ENCODE assay signal across 8 mouse cellular contexts in genomic region chr1:191328019-191328441, GRCm38 (mm10). TPM values are rescaled to one million over a fixed set of nuclear protein-coding genes. Genes with fewer than 3 reads are reported as not detected.
DNase-seq lines count a peak whose midpoint lies in the region; ATAC-seq and TF ChIP-seq lines count a peak whose summit lies in the region.

No protein-coding gene starts in this region.

- H3K9me3 ChIP-seq in lung, embryonic 14.5 days (ENCODE audit: low read depth, low read length) = no peaks in the 10 kb centered on the region
- H3K9me3 ChIP-seq in kidney, postnatal 0 days (replicated peaks; ENCODE audit: low read length) = no peaks in the 10 kb centered on the region
- no peaks in the 10 kb centered on the region for H3K9me3 ChIP-seq in neural tube, embryonic 15.5 days (replicated peaks)

- H3K9ac ChIP-seq in lung, embryonic 14.5 days = no peak overlapping the region
- H3K9ac ChIP-seq in kidney, postnatal 0 days (ENCODE audit: low read depth, low read length) = no peak overlapping the region
- 0 out of 2 replicates have a peak overlapping the region, but pooled peaks have one; percentile 17 for H3K9ac ChIP-seq in neural tube, embryonic 15.5 days (replicated peaks)

- no peak for ATAC-seq in lung, embryonic 14.5 days (ENCODE audit: insufficient read depth)
- ATAC-seq in kidney, postnatal 0 days (replicated peaks; ENCODE audit: low FRiP score, low read depth) = peak; percentile 81
- no peak for ATAC-seq in neural tube, embryonic 15.5 days (ENCODE audit: low FRiP score)

- peaks cover 20% of the 10 kb centered on the region; the same call in 1 of the 2 replicates for H3K36me3 ChIP-seq in lung, embryonic 14.5 days (ENCODE audit: insufficient read depth)
- H3K36me3 ChIP-seq in kidney, postnatal 0 days (ENCODE audit: insufficient read depth, low read length) = no peaks in the 10 kb centered on the region; the same call in 1 of the 2 replicates
- H3K36me3 ChIP-seq in neural tube, embryonic 15.5 days = peaks cover 3% of the 10 kb centered on the region; the same call in 1 of the 2 replicates

- TF ChIP-seq CTCF in lung, embryonic 14.5 days (IDR thresholded peaks at IDR 0.05; ENCODE audit: low read depth) = no peak
- no peak for TF ChIP-seq CTCF in lung, adult 2 months (IDR thresholded peaks at IDR 0.05; ENCODE audit: insufficient read depth, low read length)
- TF ChIP-seq CTCF in kidney, postnatal 0 days (IDR thresholded peaks at IDR 0.05; ENCODE audit: low read depth) = no peak

- WGBS in lung, embryonic 14.5 days = 61% methylated on average over 8 of the region's 8 CpGs
- 71% methylated on average over 8 of the region's 8 CpGs for WGBS in lung, adult 2 months
- WGBS in kidney, postnatal 0 days = 61% methylated on average over 8 of the region's 8 CpGs
- WGBS in neural tube, embryonic 15.5 days = 66% methylated on average over 8 of the region's 8 CpGs

- DNase-seq in adrenal gland, adult (ENCODE audit: inconsistent age in 2 of 2, low spot score in 1 of 2) = peak; percentile 62 to 66
- DNase-seq in adrenal gland, adult 8-10 months = no peak
- no peak for DNase-seq in lung, embryonic 14.5 days
- DNase-seq in lung, adult 2 months = no peak
- peak; percentile 19 for DNase-seq in kidney, postnatal 0 days (ENCODE audit: low spot score)
- no peak for DNase-seq in left cerebral cortex, postnatal 25 days (ENCODE audit: low spot score in 2 of 2)
- no peak for DNase-seq in yolk sac, embryonic 10.5 days (ENCODE audit: low spot score)

- peaks cover 12% of the 10 kb centered on the region; the same call in 1 of the 2 replicates for H3K4me1 ChIP-seq in lung, embryonic 14.5 days (ENCODE audit: insufficient read depth)
- peaks cover 7% of the 10 kb centered on the region; the same call in 1 of the 2 replicates for H3K4me1 ChIP-seq in lung, adult 2 months (ENCODE audit: control insufficient read depth, insufficient read depth, low read length)
- peaks cover 7% of the 10 kb centered on the region; the same call in 1 of the 2 replicates for H3K4me1 ChIP-seq in kidney, postnatal 0 days (replicated peaks; ENCODE audit: insufficient read depth, low read length)
- H3K4me1 ChIP-seq in neural tube, embryonic 15.5 days = peaks cover 35% of the 10 kb centered on the region

- no peak overlapping the region for H3K4me3 ChIP-seq in lung, embryonic 14.5 days (ENCODE audit: low read depth, low read length)
- no peak overlapping the region for H3K4me3 ChIP-seq in lung, adult 2 months (replicated peaks; ENCODE audit: extremely low read depth, low read depth, low read length)
- no peak overlapping the region for H3K4me3 ChIP-seq in kidney, postnatal 0 days (replicated peaks; ENCODE audit: low read depth, low read length)
- H3K4me3 ChIP-seq in neural tube, embryonic 15.5 days (replicated peaks) = no peak overlapping the region

- H3K27me3 ChIP-seq in lung, embryonic 14.5 days (ENCODE audit: insufficient read depth, low read length) = no peaks in the 10 kb centered on the region
- H3K27me3 ChIP-seq in kidney, postnatal 0 days (ENCODE audit: insufficient read depth, low read length) = no peaks in the 10 kb centered on the region
- no peaks in the 10 kb centered on the region for H3K27me3 ChIP-seq in neural tube, embryonic 15.5 days (replicated peaks)

- TF ChIP-seq POLR2A in lung, adult 2 months (IDR thresholded peaks at IDR 0.05; ENCODE audit: borderline replicate concordance, extremely low read depth, low read depth, low read length) = no peak

- H3K4me2 ChIP-seq in lung, embryonic 14.5 days = peak overlapping the region; percentile 12; the same call in 1 of the 2 replicates
- H3K4me2 ChIP-seq in kidney, postnatal 0 days (ENCODE audit: low read length) = no peak overlapping the region
- H3K4me2 ChIP-seq in neural tube, embryonic 15.5 days = peak overlapping the region; percentile 83

- intact Hi-C loops in left cerebral cortex, postnatal 25 days (cut with DNase I) = no loop called here

- no peak overlapping the region for H3K27ac ChIP-seq in lung, embryonic 14.5 days (ENCODE audit: low read depth)
- H3K27ac ChIP-seq in kidney, postnatal 0 days = peak overlapping the region; percentile 60
- H3K27ac ChIP-seq in neural tube, embryonic 15.5 days (replicated peaks) = no peak overlapping the region

RNA-seq across cellular contexts. Expression of gene Tmem206, which starts 2.3 kb away (rescaled TPM):
- 1 to 10 TPM; 6.0 to 9.2 (median 8.4) TPM for total RNA-seq in adrenal gland, adult 8-10 months (2022)
- polyA plus RNA-seq in lung, embryonic 14.5 days (2014; fragmentation: Nextera tagmentation; extraction: Ambion mirVana) = 22.7 TPM in 2 replicates
- polyA plus RNA-seq in lung, adult 2 months (2012; rRNA removed) = 8.0 and 8.4 TPM in 2 replicates
- polyA plus RNA-seq in kidney, postnatal 0 days (2015; fragmentation: Nextera tagmentation; extraction: Ambion mirVana) = 19.7 and 24.5 TPM in 2 replicates
- 29.8 and 30.6 TPM in 2 replicates for polyA plus RNA-seq in neural tube, embryonic 15.5 days (2015; fragmentation: Nextera tagmentation; extraction: Ambion mirVana)
- 1 to 10 TPM; 9.0 to 9.1 TPM for total RNA-seq in left cerebral cortex, postnatal 25 days (2021)

RNA-seq across cellular contexts. Expression of gene Nenf, which starts 10.0 kb away (rescaled TPM):
- total RNA-seq in adrenal gland, adult 8-10 months (2022) = 100 to 1,000 TPM in 2 of 4 experiments, 10 to 100 TPM in 2; 82.9 to 112 (median 103) TPM
- 116 and 117 TPM in 2 replicates for polyA plus RNA-seq in lung, embryonic 14.5 days (2014; fragmentation: Nextera tagmentation; extraction: Ambion mirVana)
- polyA plus RNA-seq in lung, adult 2 months (2012; rRNA removed) = 164 and 224 TPM in 2 replicates
- polyA plus RNA-seq in kidney, postnatal 0 days (2015; fragmentation: Nextera tagmentation; extraction: Ambion mirVana) = 140 and 144 TPM in 2 replicates
- polyA plus RNA-seq in neural tube, embryonic 15.5 days (2015; fragmentation: Nextera tagmentation; extraction: Ambion mirVana) = 125 and 158 TPM in 2 replicates
- 10 to 100 TPM; 70.5 to 72.8 TPM for total RNA-seq in left cerebral cortex, postnatal 25 days (2021)

Comparison
In these comparisons a context has a peak if more than half of its experiments do, and no peak if none do; other contexts are left out.
1. DNase-seq: peak in adrenal gland, adult (2 of 2) and kidney, postnatal 0 days (single experiment); none in adrenal gland, adult 8-10 months (single experiment), lung, embryonic 14.5 days (single experiment), lung, adult 2 months (single experiment), left cerebral cortex, postnatal 25 days (0 of 2) and yolk sac, embryonic 10.5 days (single experiment).